Mouse (Mus musculus): ENCODE data around the gene Fam83c.

The Fam83c gene

GRCm38 (mm10) chr2:155826630-155827424, 7.8 kb downstream of the Fam83c start, which contains the start of gene Eif6:
Eif6 (minus strand) TSS chr2:155826925.
- peak; percentile 71 for DNase-seq (ENCODE audit: low read depth, low spot score)

- no peak for DNase-seq (ENCODE audit: low read depth, low spot score)
Measured at GRCm38 (mm10) chr2:155825904-155826629, 8.6 kb downstream of the Fam83c start.

GRCm38 (mm10) chr2:155823722-155824121, 10.9 kb downstream of the Fam83c start:
- DNase-seq (ENCODE audit: low read depth, low spot score): no peak

- DNase-seq (ENCODE audit: low read depth, low spot score): no peak
Measured at GRCm38 (mm10) chr2:155820779-155821178, 13.9 kb downstream of the Fam83c start.

GRCm38 (mm10) chr2:155819449-155820251, 15.0 kb downstream of the Fam83c start:
- no peak for DNase-seq (ENCODE audit: low read depth, low spot score)

GRCm38 (mm10) chr2:155819392-155819448, 15.4 kb downstream of the Fam83c start, which contains the start of gene BC029722:
BC029722 (minus strand) TSS chr2:155819426.
- no peak for DNase-seq (ENCODE audit: low read depth, low spot score)

- DNase-seq (ENCODE audit: low read depth, low spot score): peak; percentile 77
Measured at GRCm38 (mm10) chr2:155818596-155819391, 15.9 kb downstream of the Fam83c start.

- DNase-seq (ENCODE audit: low read depth, low spot score): no peak
Measured at GRCm38 (mm10) chr2:155817301-155818245, 17.1 kb downstream of the Fam83c start.

GRCm38 (mm10) chr2:155816179-155816578, 18.5 kb downstream of the Fam83c start:
- no peak for DNase-seq (ENCODE audit: low read depth, low spot score)

GRCm38 (mm10) chr2:155814829-155815228, 19.8 kb downstream of the Fam83c start:
- no peak for DNase-seq (ENCODE audit: low read depth, low spot score)

- no peak for DNase-seq (ENCODE audit: low read depth, low spot score)
Measured at GRCm38 (mm10) chr2:155812637-155813036, 22.0 kb downstream of the Fam83c start.

GRCm38 (mm10) chr2:155811821-155812396, 22.7 kb downstream of the Fam83c start:
- peak; percentile 36 for DNase-seq (ENCODE audit: low read depth, low spot score)

- DNase-seq (ENCODE audit: low read depth, low spot score): no peak
Measured at GRCm38 (mm10) chr2:155809620-155810019, 25.0 kb downstream of the Fam83c start.

- DNase-seq (ENCODE audit: low read depth, low spot score): no peak
Measured at GRCm38 (mm10) chr2:155807408-155807807, 27.2 kb downstream of the Fam83c start.

GRCm38 (mm10) chr2:155806548-155806947, 28.1 kb downstream of the Fam83c start:
- DNase-seq (ENCODE audit: low read depth, low spot score): no peak

GRCm38 (mm10) chr2:155805925-155806255, 28.8 kb downstream of the Fam83c start:
- DNase-seq (ENCODE audit: low read depth, low spot score): no peak

- DNase-seq (ENCODE audit: low read depth, low spot score): no peak
Measured at GRCm38 (mm10) chr2:155805231-155805924, 29.3 kb downstream of the Fam83c start.

- DNase-seq (ENCODE audit: low read depth, low spot score): no peak
Measured at GRCm38 (mm10) chr2:155804053-155804452, 30.6 kb downstream of the Fam83c start.

- no peak for DNase-seq (ENCODE audit: low read depth, low spot score)
Measured at GRCm38 (mm10) chr2:155802761-155803160, 31.9 kb downstream of the Fam83c start.

GRCm38 (mm10) chr2:155798613-155799012, 36.0 kb downstream of the Fam83c start:
- no peak for DNase-seq (ENCODE audit: low read depth, low spot score)
